Mouse (Mus musculus) bone marrow macrophage, adult 2 months (primary cell): ENCODE measurements around the gene Ecm2.

Source experiments
- CTCF ChIP-seq: IDR thresholded peaks from 2 replicates; pipeline ENCODE4 v1.5.1; 2012; ENCODE audit warnings: low read depth, mild to moderate bottlenecking, low read length, moderate library complexity
- POLR2A ChIP-seq: IDR thresholded peaks from 2 replicates; pipeline ENCODE4 v1.6.1; 2012; ENCODE audit warnings: mild to moderate bottlenecking, low read depth, low read length, borderline replicate concordance

GRCm38 (mm10) chr13:49479399-49479798 is 25.2 kb upstream of the Ecm2 start:
- TF ChIP-seq CTCF = no peak
- TF ChIP-seq POLR2A = no peak
